ENCODE assay signal across 18 mouse cellular contexts in the genomic region with DNA sequence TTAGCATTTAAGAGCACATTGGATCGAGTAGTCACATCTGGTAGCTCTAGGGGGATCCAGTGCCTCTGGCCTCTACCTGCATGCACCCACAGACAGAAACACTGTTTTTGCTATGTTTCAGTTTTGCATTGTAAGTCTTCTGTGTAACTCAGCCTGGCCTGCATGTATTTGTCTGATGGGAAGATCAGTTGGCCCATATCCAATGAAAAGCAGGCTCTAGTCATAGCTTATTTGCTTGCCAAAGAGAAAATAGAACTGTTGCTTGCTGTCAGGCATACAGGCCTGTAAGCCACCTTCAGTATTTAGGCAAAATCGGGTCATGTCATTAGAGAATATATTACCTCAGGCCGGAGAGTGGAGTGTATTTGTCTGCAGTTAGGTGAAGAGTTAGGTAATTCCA. TPM values are rescaled to one million over a fixed set of nuclear protein-coding genes. Genes with fewer than 3 reads are reported as not detected.
DNase-seq lines count a peak whose midpoint lies in the region; TF ChIP-seq lines count a peak whose summit lies in the region.
"Had no signal": no experiment of that assay in that cellular context is flagged by ENCODE, and none has a peak within 500 bp of the region (broad histone marks: within the 10 kb centered on the region; RNA-seq: fewer than 3 reads in every experiment).

No protein-coding gene starts in this region.

- no peak for TF ChIP-seq EP300 in MEL (IDR thresholded peaks at IDR 0.05; ENCODE audit: low read depth in 1 of 2, low read length in 2 of 2)

- no peak overlapping the region for H3K9ac ChIP-seq in MEL (ENCODE audit: control insufficient read depth, low read depth, low read length, poor library complexity, severe bottlenecking)
- H3K9ac ChIP-seq: embryonic facial prominence, embryonic 15.5 days; forebrain, postnatal 0 days; hindbrain, embryonic 15.5 days; liver, embryonic 13.5 days; lung, embryonic 15.5 days had no signal

- H3K4me3 ChIP-seq in layer of hippocampus, adult 2 months: no peak overlapping the region
- H3K4me3 ChIP-seq in MEL (ENCODE audit: control insufficient read depth in 1 of 2, insufficient read depth in 1 of 2, low read depth in 2 of 2, low read length in 2 of 2): no peak overlapping the region
- H3K4me3 ChIP-seq: embryonic facial prominence, embryonic 15.5 days; hindbrain, embryonic 15.5 days; liver, embryonic 13.5 days; lung, embryonic 15.5 days had no signal

- no peaks in the 10 kb centered on the region for H3K9me3 ChIP-seq in MEL (replicated peaks; ENCODE audit: insufficient read depth, low read length)
- H3K9me3 ChIP-seq: embryonic facial prominence, embryonic 15.5 days; hindbrain, embryonic 15.5 days; liver, embryonic 13.5 days; lung, embryonic 15.5 days had no signal

- no peak for TF ChIP-seq RAD21 in MEL (IDR thresholded peaks at IDR 0.05; ENCODE audit: low read depth, low read length)

- H3K36me3 ChIP-seq in MEL (ENCODE audit: control insufficient read depth in 1 of 2, insufficient read depth in 2 of 2, low read length in 2 of 2): peaks cover 0 to 39% of the 10 kb centered on the region in 2 experiments; a peak in 3 of 4 replicates

- TF ChIP-seq POLR2A in MEL (IDR thresholded peaks at IDR 0.05; ENCODE audit: control insufficient read depth in 1 of 2, insufficient read depth in 1 of 2, low read depth in 1 of 2, low read length in 2 of 2, poor library complexity in 1 of 2): no peak

- no peaks in the 10 kb centered on the region for H3K27me3 ChIP-seq in MEL (ENCODE audit: control insufficient read depth in 1 of 2, insufficient read depth in 2 of 2, low read length in 2 of 2)
- H3K27me3 ChIP-seq: embryonic facial prominence, embryonic 15.5 days; hindbrain, embryonic 15.5 days; liver, embryonic 13.5 days; lung, embryonic 15.5 days had no signal

- DNase-seq in cerebellum, adult 9-10 months: peak; percentile 65
- DNase-seq in cerebellum, postnatal 4 days (ENCODE audit: low spot score in 2 of 2): no peak
- DNase-seq in layer of hippocampus, adult 2 months (ENCODE audit: low spot score in 2 of 2): peak in 1 of 2 experiments; percentile 42
- DNase-seq in layer of hippocampus, postnatal 36 days: no peak
- DNase-seq in MEL (ENCODE audit: low read depth, low spot score): peak; percentile 44
- peak; percentile 71 for DNase-seq in brain, adult 2 months (ENCODE audit: low read depth, low spot score)
- no peak for DNase-seq in gastrocnemius, postnatal 25 days
- DNase-seq: adrenal gland, postnatal 10 days; forebrain, postnatal 0 days; kidney, adult 8-10 months; kidney, postnatal 14 days; liver, embryonic 13.5 days; lung, postnatal 4 days; midbrain, embryonic 14.5 days; thymus, postnatal 14 days had no signal

- TF ChIP-seq CTCF in layer of hippocampus, adult 2 months (conservative IDR thresholded peaks at IDR 0.05): no peak
- no peak for TF ChIP-seq CTCF in MEL (IDR thresholded peaks at IDR 0.05 in 2 of 3, conservative IDR thresholded peaks at IDR 0.05 in 1 of 3; ENCODE audit: control insufficient read depth in 1 of 3, insufficient read depth in 1 of 3, low read depth in 2 of 3, low read length in 3 of 3, poor library complexity in 1 of 3, severe bottlenecking in 1 of 3)

- peak overlapping the region; percentile 77 for H3K27ac ChIP-seq in layer of hippocampus, adult 2 months
- no peak overlapping the region for H3K27ac ChIP-seq in MEL (ENCODE audit: control insufficient read depth, low read depth, low read length)
- H3K27ac ChIP-seq: embryonic facial prominence, embryonic 15.5 days; hindbrain, embryonic 15.5 days; liver, embryonic 13.5 days; lung, embryonic 15.5 days had no signal

- no peaks in the 10 kb centered on the region for H3K4me1 ChIP-seq in MEL (ENCODE audit: control insufficient read depth in 1 of 2, insufficient read depth in 2 of 2, low read length in 2 of 2)
- H3K4me1 ChIP-seq: embryonic facial prominence, embryonic 15.5 days; hindbrain, embryonic 15.5 days; liver, embryonic 13.5 days; lung, embryonic 15.5 days had no signal

- no peaks in the 10 kb centered on the region for H3K79me2 ChIP-seq in MEL (ENCODE audit: control insufficient read depth, insufficient read depth, low read length, poor library complexity)

TF ChIP-seq in MEL, 35 proteins besides CTCF, POLR2A, EP300 and RAD21:
- TF ChIP-seq POLR2AphosphoS5 (IDR thresholded peaks at IDR 0.05; ENCODE audit: borderline replicate concordance, low read depth, low read length) (no peak), POLR2AphosphoS2 (IDR thresholded peaks at IDR 0.05; ENCODE audit: low read length) (no peak), HCFC1 (IDR thresholded peaks at IDR 0.05; ENCODE audit: low read depth, low read length) (no peak), E2F4 (IDR thresholded peaks at IDR 0.05; ENCODE audit: borderline replicate concordance, low read depth, low read length) (no peak), USF2 (IDR thresholded peaks at IDR 0.05; ENCODE audit: borderline replicate concordance in 1 of 2, insufficient read depth in 1 of 2, low read depth in 1 of 2, low read length in 2 of 2) (no peak), UBTF (IDR thresholded peaks at IDR 0.05; ENCODE audit: borderline replicate concordance, insufficient read depth, low read depth, low read length) (no peak), SMC3 (IDR thresholded peaks at IDR 0.05; ENCODE audit: low read depth, low read length) (no peak), TBP (IDR thresholded peaks at IDR 0.05; ENCODE audit: low read depth, low read length) (no peak), ETS1 (IDR thresholded peaks at IDR 0.05; ENCODE audit: low read depth, low read length) (no peak), MEF2A (IDR thresholded peaks at IDR 0.05; ENCODE audit: extremely low read depth, insufficient replicate concordance, low read depth, low read length, poor library complexity, severe bottlenecking) (no peak), NRF1 (IDR thresholded peaks at IDR 0.05; ENCODE audit: insufficient read depth, low read depth, low read length, poor library complexity, severe bottlenecking) (no peak), MXI1 (IDR thresholded peaks at IDR 0.05; ENCODE audit: low read depth, low read length) (no peak), CHD2 (IDR thresholded peaks at IDR 0.05; ENCODE audit: low read length) (no peak)

RNA-seq across cellular contexts. Expression of a gene that starts 50.3 kb away (rescaled TPM):
- total RNA-seq in layer of hippocampus, adult 2 months (2021): 10 to 100 TPM; 37.7 to 38.5 TPM
- 10 to 100 TPM; 43.9 to 44.0 TPM for total RNA-seq in layer of hippocampus, postnatal 36 days (2021)
- total RNA-seq in MEL (2012; rRNA removed): 24.2 and 30.3 TPM in 2 replicates
- 100 to 1,000 TPM in 1 of 2 experiments, 10 to 100 TPM in 1; 67.2 to 186 TPM for polyA plus RNA-seq in MEL (2012; ENCODE audit: insufficient read depth in 1 of 2, insufficient read length in 2 of 2, low read depth in 1 of 2, low replicate concordance in 2 of 2, missing spikeins in 1 of 2)
- total RNA-seq in gastrocnemius, postnatal 25 days (2021): 10 to 100 TPM; 31.9 to 36.5 TPM

RNA-seq across cellular contexts. Expression of a gene that starts 50.4 kb away (rescaled TPM):
- total RNA-seq in layer of hippocampus, adult 2 months (2021): 10 to 100 TPM; 56.9 to 60.4 TPM
- 10 to 100 TPM; 52.3 to 53.9 TPM for total RNA-seq in layer of hippocampus, postnatal 36 days (2021)
- 59.5 and 65.5 TPM in 2 replicates for total RNA-seq in MEL (2012; rRNA removed)
- 100 to 1,000 TPM in 1 of 2 experiments, 10 to 100 TPM in 1; 74.6 to 102 TPM for polyA plus RNA-seq in MEL (2012; ENCODE audit: insufficient read depth in 1 of 2, insufficient read length in 2 of 2, low read depth in 1 of 2, low replicate concordance in 2 of 2, missing spikeins in 1 of 2)
- total RNA-seq in gastrocnemius, postnatal 25 days (2021): 10 to 100 TPM; 33.1 to 35.8 TPM

Comparison
In these comparisons a context has a peak if more than half of its experiments do, and no peak if none do; other contexts are left out.
1. DNase-seq: peak in cerebellum, adult 9-10 months (single experiment), MEL (single experiment) and brain, adult 2 months (single experiment); none in cerebellum, postnatal 4 days (0 of 2), layer of hippocampus, postnatal 36 days (0 of 2) and gastrocnemius, postnatal 25 days (single experiment).